Mouse (Mus musculus) embryonic facial prominence, embryonic 13.5 days (tissue): Measurements from ENCODE around the gene Prmt1. TPM values are rescaled to one million over a fixed set of nuclear protein-coding genes. Genes with fewer than 3 reads are reported as not detected.

Source experiments
- ATAC-seq: fragments of 200-750 bp; cut with Nextera tagmentation; 2 replicates; pipeline ENCODE4 v1.8.0; 2017; ENCODE audit warnings: low read depth; ENCODE audit not compliant: insufficient number of reproducible peaks, insufficient read depth, low FRiP score, low TSS enrichment
- H3K27ac ChIP-seq: fragments of 300-500 bp; sonication (generic); 2 replicates; pipeline ENCODE4 v1.5.1; 2015; ENCODE audit warnings: moderate library complexity, mild to moderate bottlenecking, inconsistent platforms
- H3K27me3 ChIP-seq: fragments of 300-500 bp; sonication (generic); 2 replicates; pipeline ENCODE4 v1.6.1; 2015; ENCODE audit warnings: mild to moderate bottlenecking, inconsistent platforms
- H3K36me3 ChIP-seq: fragments of 300-500 bp; sonication (generic); 2 replicates; pipeline ENCODE4 v1.6.1; 2015; ENCODE audit warnings: mild to moderate bottlenecking, inconsistent platforms
- H3K4me1 ChIP-seq: fragments of 300-500 bp; sonication (generic); 2 replicates; pipeline ENCODE4 v1.6.1; 2015; ENCODE audit warnings: inconsistent platforms
- H3K4me2 ChIP-seq: fragments of 300-500 bp; sonication (generic); 2 replicates; pipeline ENCODE4 v1.6.1; 2015; ENCODE audit warnings: moderate library complexity, mild to moderate bottlenecking, inconsistent platforms
- H3K4me3 ChIP-seq: fragments of 300-500 bp; sonication (generic); 2 replicates; pipeline ENCODE4 v1.5.1; 2015; ENCODE audit warnings: mild to moderate bottlenecking, inconsistent platforms
- H3K9ac ChIP-seq: fragments of 300-500 bp; sonication (generic); 2 replicates; pipeline ENCODE4 v1.6.1; 2015; ENCODE audit warnings: mild to moderate bottlenecking, inconsistent platforms
- H3K9me3 ChIP-seq: fragments of 300-500 bp; sonication (generic); 2 replicates; pipeline ENCODE4 v1.6.1; 2016; ENCODE audit warnings: inconsistent platforms
- WGBS: fragments of 180-500 bp; shearing (Covaris S2); methylation state at CpG from one replicate; pipeline ENCODE4 v1.1.7; 2015; ENCODE audit warnings: mixed read lengths; 5-methylcytosine and 5-hydroxymethylcytosine counted together
- polyA plus RNA-seq: library from polyadenylated mRNA; unstranded; fragments of >200 nt; fragmentation: Nextera tagmentation; extraction: Ambion mirVana; gene quantifications from 2 replicates; pipeline ENCODE4 v1.2.1, GENCODE M21; 2015

Prmt1 gene
- polyA plus RNA-seq, 1 experiment from 2014 or later: 684 TPM

DNA sequence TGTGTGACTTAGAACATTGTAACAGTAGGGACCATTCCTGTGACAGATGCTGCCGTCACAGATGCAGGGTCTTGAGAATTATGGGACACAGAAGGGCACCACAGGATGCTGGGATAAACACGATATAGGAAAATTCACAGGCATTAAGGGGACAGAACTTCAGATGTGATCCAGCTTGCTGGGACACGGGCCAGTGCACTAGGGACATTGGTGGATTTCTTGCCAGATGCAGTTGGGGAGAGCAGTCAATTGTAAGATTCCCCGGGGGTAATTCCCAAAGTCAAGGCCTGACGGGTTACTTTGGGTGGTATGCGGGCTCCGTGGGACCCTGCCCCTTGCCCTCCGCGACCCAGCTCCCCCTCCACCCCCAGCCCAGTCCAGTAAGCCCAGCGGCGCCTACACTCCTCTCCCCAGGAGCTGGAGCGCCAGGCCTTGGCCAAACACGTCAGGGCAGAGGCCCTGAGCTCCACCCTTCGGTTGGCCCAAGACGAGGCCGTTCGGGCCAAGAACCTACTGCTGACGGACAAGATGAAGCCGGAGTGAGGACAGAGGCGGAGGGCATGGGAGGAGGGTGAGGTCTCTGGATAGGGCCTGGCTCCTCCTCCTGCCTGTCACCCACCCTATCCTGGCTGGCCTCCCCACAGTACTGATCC is 29.1 kb downstream of the Prmt1 start:
- WGBS: 70% methylated on average over 20 of the region's 20 CpGs
- Histone ChIP-seq H3K27me3 (no peaks in the 10 kb centered on the region), H3K36me3 (peaks cover 37% of the 10 kb centered on the region), H3K4me2 (no peak overlapping the region), H3K4me1 (peaks cover 10% of the 10 kb centered on the region; the same call in 1 of the 2 replicates), H3K4me3 (no peak overlapping the region), H3K9me3 (no peaks in the 10 kb centered on the region), H3K27ac (no peak overlapping the region), H3K9ac (no peak overlapping the region)
- no peak for ATAC-seq

DNA sequence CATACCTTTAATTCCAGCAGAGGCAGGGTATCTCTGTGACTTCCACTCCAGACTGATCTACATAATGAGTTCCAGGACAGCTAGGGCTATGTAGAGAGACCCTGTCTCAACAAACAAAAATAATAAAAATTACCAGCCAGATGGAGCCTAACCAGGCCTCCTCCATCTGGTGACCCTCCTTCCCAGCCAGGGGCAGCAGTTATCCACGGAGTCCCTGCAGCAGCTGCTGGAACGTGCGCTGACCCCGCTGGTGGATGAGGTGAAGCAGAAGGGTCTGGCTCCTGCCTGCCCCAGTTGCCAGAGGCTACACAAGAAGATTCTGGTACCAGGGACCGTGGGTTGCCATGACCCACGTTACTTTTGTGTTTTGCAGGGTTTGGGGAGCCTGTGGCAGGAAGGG is 30.1 kb downstream of the Prmt1 start:
- Histone ChIP-seq H3K4me3 (no peak overlapping the region), H3K36me3 (peaks cover 26% of the 10 kb centered on the region), H3K9me3 (no peaks in the 10 kb centered on the region), H3K27me3 (peaks cover 9% of the 10 kb centered on the region), H3K4me2 (no peak overlapping the region), H3K9ac (no peak overlapping the region), H3K27ac (peak overlapping the region; percentile 5; the same call in 1 of the 2 replicates), H3K4me1 (peaks cover 20% of the 10 kb centered on the region)
- ATAC-seq: no peak
- 48% methylated on average over 6 of the region's 6 CpGs for WGBS

DNA sequence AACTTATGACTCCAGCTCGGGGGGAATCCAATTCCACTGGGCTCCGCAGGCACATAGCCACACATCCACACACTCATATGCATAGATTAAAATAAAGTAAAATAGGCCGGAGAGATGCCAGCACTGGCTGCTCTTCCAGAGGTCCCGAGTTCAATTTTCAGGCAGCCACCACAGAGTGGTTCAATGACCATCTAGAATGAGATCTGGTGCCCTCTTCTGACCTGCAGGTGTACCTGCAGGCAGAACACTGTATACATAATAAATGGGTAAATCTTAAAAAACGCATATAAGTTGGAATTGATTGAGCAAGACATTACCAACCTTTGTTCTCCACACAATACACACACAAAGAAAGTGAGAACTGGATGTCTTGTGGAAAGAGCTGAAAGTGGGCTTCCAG is 30.7 kb downstream of the Prmt1 start:
- Histone ChIP-seq H3K9me3 (no peaks in the 10 kb centered on the region), H3K27me3 (peaks cover 15% of the 10 kb centered on the region), H3K4me3 (no peak overlapping the region), H3K27ac (no peak overlapping the region), H3K4me2 (no peak overlapping the region), H3K36me3 (peaks cover 20% of the 10 kb centered on the region), H3K9ac (no peak overlapping the region), H3K4me1 (peaks cover 20% of the 10 kb centered on the region)
- WGBS: 59% methylated on average over 5 of the region's 5 CpGs
- ATAC-seq: no peak

DNA sequence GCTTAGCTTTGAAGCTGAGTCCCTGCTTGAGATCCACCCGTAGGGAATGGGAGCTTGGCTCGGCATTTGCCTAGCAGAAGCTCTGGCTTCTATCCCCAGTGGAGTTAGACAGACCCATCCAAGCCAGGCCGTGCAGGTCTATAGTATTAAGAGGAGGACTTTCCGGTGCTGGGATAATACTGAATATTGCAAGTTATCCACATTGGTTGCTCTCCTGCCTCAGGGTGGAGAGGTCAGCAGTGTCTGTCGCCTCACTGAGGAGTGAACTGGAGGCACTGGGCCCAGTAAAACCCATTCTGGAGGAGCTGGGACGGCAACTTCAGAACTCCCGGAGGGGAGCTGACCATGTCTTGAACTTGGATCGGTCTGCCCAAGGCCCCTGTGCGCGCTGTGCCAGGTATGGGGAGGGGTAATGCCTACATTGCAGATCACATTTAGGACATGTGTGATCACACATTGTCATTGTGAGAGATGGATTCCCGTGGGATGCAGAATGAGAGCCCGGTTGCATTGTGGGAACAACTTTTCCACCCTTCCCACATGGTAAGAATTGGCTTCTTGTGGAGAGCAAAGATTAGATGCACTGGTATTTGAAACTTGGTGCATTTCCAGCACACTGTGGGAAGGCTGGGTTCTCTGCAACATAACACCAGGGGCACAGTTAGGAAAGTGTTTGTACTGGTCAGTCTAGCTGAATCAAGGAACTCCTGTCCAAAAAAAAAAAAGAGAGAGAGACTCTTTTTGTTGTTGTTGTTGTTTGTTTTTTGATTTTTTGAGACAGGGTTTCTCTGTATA is 32.1 kb downstream of the Prmt1 start:
- H3K4me3 ChIP-seq: no peak overlapping the region
- 0 out of 2 replicates have a peak overlapping the region, but pooled peaks have one; percentile 33 for H3K27ac ChIP-seq
- no peak overlapping the region for H3K4me2 ChIP-seq
- WGBS: 79% methylated on average over 12 of the region's 12 CpGs
- ATAC-seq: no peak
- no peaks in the 10 kb centered on the region for H3K9me3 ChIP-seq
- H3K9ac ChIP-seq: peak overlapping the region; percentile 6; the same call in 1 of the 2 replicates
- H3K27me3 ChIP-seq: peaks cover 28% of the 10 kb centered on the region
- peaks cover 20% of the 10 kb centered on the region for H3K4me1 ChIP-seq
- H3K36me3 ChIP-seq: peaks cover 7% of the 10 kb centered on the region; the same call in 1 of the 2 replicates

DNA sequence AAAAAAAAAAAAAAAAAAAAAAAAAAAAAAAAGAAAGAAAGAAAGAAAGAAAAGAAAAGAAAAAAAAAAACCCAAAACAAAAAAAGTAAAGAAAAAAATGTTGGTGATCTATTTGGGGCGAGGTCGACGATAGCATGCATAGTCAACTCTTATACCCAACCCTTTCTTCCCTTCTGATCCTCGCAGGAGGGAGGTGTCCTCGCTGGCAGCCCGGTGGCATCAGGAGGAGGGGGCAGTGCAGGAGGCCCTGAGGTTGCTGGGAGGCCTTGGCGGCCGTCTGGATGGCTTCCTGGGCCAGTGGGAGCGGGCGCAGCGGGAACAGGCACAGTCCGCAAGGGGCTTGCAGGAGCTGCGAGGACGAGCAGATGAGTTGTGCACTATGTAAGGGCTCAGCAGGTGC is 32.8 kb downstream of the Prmt1 start:
- H3K9ac ChIP-seq: peak overlapping the region; percentile 6; the same call in 1 of the 2 replicates
- ATAC-seq: no peak
- 56% methylated on average over 14 of the region's 14 CpGs for WGBS

DNA sequence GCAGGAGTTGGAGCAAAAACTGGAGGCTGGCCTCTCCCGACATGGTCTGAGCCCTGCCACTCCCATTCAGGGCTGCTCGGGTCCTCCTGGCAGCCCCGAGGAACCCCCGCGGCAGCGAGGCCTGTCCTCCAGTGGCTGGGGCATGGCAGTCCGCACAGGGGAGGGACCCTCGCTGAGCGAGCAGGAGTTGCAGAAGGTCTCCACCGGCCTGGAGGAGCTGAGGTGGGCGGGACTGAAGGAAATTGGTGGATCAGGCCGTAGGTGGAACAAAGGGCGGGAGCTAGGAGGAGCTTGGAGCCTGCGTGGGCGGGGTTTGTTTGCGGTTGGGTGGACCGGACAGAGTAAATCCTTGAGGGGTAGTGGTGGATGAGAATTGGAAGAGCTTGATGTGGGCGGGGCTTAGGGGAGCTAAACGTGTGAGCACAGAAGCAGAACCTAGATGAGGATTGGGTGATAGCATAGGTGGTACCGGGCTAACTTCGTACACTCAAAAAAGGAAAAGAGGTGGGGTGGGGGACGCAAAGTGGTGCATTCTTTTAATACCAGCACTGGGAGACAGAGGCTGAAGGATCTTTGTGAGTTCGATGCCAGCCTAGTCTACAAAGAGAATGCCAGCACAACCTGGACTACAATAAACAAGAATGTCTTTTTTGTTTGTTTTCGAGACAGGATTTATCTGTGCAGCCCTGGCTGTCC is 33.6 kb downstream of the Prmt1 start:
- WGBS: 7% methylated on average over 24 of the region's 24 CpGs
- ATAC-seq: peak; percentile 86

More for the DNA sequence above, 32.8 kb downstream of the Prmt1 start:
- no peaks in the 10 kb centered on the region for H3K9me3 ChIP-seq
- H3K27ac ChIP-seq: 0 out of 2 replicates have a peak overlapping the region, but pooled peaks have one; percentile 33
- no peaks in the 10 kb centered on the region for H3K36me3 ChIP-seq
- no peak overlapping the region for H3K4me2 ChIP-seq
- H3K27me3 ChIP-seq: peaks cover 32% of the 10 kb centered on the region
- no peak overlapping the region for H3K4me3 ChIP-seq
- peaks cover 20% of the 10 kb centered on the region for H3K4me1 ChIP-seq

DNA sequence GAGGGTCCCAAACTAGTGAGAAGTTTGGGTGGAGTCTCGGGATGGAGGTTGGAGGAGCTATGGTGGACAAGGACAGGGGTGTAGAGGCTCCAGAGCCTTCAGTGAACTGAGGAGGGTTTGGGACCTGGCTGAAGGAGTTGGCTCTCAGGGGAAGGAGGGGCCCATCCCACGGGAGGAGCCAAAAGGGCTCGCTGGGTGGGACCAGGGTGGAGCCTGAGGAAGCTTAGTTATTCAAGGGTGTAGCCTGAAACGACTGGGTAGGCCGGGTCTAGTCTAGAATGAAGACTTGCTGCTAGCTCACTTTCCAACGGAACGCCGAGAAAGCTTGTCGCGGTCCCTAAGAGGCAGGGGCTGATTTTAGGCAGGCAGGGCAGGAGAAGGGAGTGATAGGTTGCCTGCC is 34.4 kb downstream of the Prmt1 start:
- Histone ChIP-seq H3K4me2 (peak overlapping the region; percentile 94), H3K27me3 (peaks cover 40% of the 10 kb centered on the region), H3K36me3 (no peaks in the 10 kb centered on the region), H3K4me1 (peaks cover 19% of the 10 kb centered on the region), H3K27ac (peak overlapping the region; percentile 86), H3K9ac (peak overlapping the region; percentile 82), H3K4me3 (peak overlapping the region; percentile 60), H3K9me3 (no peaks in the 10 kb centered on the region)
- ATAC-seq: peak; percentile 72
- WGBS: 0% methylated on average over 10 of the region's 10 CpGs

More for the DNA sequence above, 33.6 kb downstream of the Prmt1 start:
- H3K27me3 ChIP-seq: peaks cover 40% of the 10 kb centered on the region
- peaks cover 20% of the 10 kb centered on the region for H3K4me1 ChIP-seq
- H3K36me3 ChIP-seq: no peaks in the 10 kb centered on the region
- peak overlapping the region; percentile 60 for H3K4me3 ChIP-seq
- H3K9ac ChIP-seq: peak overlapping the region; percentile 82
- peak overlapping the region; percentile 94 for H3K4me2 ChIP-seq
- no peaks in the 10 kb centered on the region for H3K9me3 ChIP-seq
- peak overlapping the region; percentile 86 for H3K27ac ChIP-seq

DNA sequence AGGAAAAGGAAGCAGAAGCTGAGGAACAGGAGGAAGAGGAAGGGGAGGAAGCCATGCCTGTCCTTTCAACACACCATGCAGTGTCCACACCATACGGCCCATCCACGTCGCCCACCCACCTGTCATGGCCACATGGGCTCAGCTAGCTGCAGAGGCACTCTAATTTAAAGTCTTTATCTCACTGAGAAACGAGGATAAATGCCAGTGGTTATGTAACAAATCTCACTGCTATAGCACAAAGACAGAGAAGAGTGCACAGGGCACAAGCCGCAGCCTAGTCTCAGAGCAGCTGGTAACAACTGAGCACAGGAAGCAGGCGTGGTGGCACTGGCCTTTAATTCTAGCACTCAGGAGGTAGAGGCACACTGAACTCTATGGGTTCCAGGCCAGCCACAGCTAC is 36.4 kb downstream of the Prmt1 start:
- Histone ChIP-seq H3K4me1 (peaks cover 16% of the 10 kb centered on the region), H3K27me3 (peaks cover 40% of the 10 kb centered on the region), H3K27ac (no peak overlapping the region), H3K4me3 (no peak overlapping the region), H3K9ac (no peak overlapping the region), H3K9me3 (no peaks in the 10 kb centered on the region), H3K36me3 (no peaks in the 10 kb centered on the region), H3K4me2 (no peak overlapping the region)
- ATAC-seq: no peak
- 68% methylated on average over 6 of the region's 6 CpGs for WGBS

DNA sequence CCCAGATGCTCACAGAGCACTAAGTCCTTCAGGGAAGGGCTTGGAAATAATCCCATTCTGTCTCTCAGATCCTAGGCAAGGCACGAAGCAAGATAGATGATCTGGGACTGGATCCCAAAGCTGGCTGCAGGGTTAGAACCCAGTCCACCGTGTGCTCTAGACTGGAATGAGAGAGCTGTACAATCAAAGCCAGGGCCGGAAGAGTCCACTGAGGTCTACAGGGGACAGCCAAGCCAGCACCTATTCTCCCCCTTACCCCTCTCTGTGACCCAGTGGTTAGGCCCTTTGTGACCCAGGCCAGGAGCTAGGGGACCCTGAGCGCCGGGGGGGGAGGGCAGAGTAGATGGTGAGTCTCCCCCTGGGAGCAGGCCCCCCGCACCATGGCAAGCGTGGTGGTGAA is 43.5 kb downstream of the Prmt1 start, which contains the start of gene Tsks:
TSS of gene Tsks (plus strand) at position 301 of the 400 bp plus-strand sequence.
- 77% methylated on average over 7 of the region's 7 CpGs for WGBS
- Histone ChIP-seq H3K9me3 (no peaks in the 10 kb centered on the region), H3K4me2 (no peak within 1 kb of the TSS), H3K4me1 (no peaks in the 10 kb centered on the region), H3K9ac (no peak within 1 kb of the TSS), H3K36me3 (no peaks in the 10 kb centered on the region), H3K27ac (no peak within 1 kb of the TSS), H3K4me3 (no peak within 1 kb of the TSS), H3K27me3 (peaks cover 2% of the 10 kb centered on the region; the same call in 1 of the 2 replicates)
- no peak for ATAC-seq

DNA sequence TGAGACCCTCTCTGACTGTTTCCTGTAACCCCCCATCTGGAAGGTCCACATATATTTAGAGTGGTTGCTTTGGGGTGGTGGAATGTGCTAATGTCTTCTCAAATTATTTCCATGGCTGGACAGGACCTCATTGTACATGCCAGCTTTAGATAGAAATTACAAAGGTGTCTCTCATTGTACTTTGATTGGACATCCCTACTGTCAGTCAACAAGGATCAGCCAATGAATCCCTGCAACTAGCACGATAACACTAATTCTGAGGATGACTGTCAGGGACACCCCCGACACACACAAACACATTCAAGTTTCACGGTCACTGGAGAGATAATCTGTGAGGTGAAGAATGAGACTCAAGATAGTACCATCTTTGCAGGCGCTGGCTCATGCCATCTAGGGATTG is 47.7 kb downstream of the Prmt1 start:
- H3K4me3 ChIP-seq: no peak overlapping the region
- no peak overlapping the region for H3K9ac ChIP-seq
- H3K27ac ChIP-seq: no peak overlapping the region
- H3K27me3 ChIP-seq: no peaks in the 10 kb centered on the region
- H3K4me2 ChIP-seq: no peak overlapping the region
- no peaks in the 10 kb centered on the region for H3K4me1 ChIP-seq
- no peaks in the 10 kb centered on the region for H3K36me3 ChIP-seq
- H3K9me3 ChIP-seq: 0 out of 2 replicates have a peak, but pooled peaks cover 6% of the 10 kb centered on the region
- ATAC-seq: no peak
- WGBS: 91% methylated on average over 4 of the region's 4 CpGs
